Mouse (Mus musculus) cerebellum, adult 18-20 months (tissue): Measurements from ENCODE around the gene Gm21866.
"Not testable (repeated sequence)": the region's sequence is repeated elsewhere in the genome, so short reads cannot be mapped to it uniquely, and the experiment has no call there.

ENCODE experiments used
- DNase-seq, 2 experiments: peaks; one replicate each; pipeline ENCODE4 v3.0.0; 2021

The Gm21866 gene

GRCm38 (mm10) chrY:13465479-13465878 lies at the start of gene Gm21866:
TSS of gene Gm21866 (minus strand) at chrY:13465579.
- DNase-seq, result not testable (repeated sequence)

- DNase-seq, result not testable (repeated sequence)
Observed at GRCm38 (mm10) chrY:13493726-13494125, 28.3 kb upstream of the Gm21866 start, which contains the start of gene Gm20773. TSS of gene Gm20773 (plus strand) at chrY:13494026.
